Mouse (Mus musculus) G1E (cell line): ENCODE data around the gene Tifa. TPM values are rescaled to one million over a fixed set of nuclear protein-coding genes. Genes with fewer than 3 reads are reported as not detected.

Source experiments
- ATAC-seq: 2 replicates; pipeline ENCODE4 v1.8.0; 2016; ENCODE audit warnings: mild to moderate bottlenecking; ENCODE audit not compliant: insufficient number of reproducible peaks, poor library complexity, low FRiP score, severe bottlenecking; ENCODE audit errors: extremely low read depth
- DNase-seq: peaks from one replicate; pipeline ENCODE4 v3.0.0; 2012; ENCODE audit warnings: low spot score
- H3K27me3 ChIP-seq: 2 replicates; pipeline ENCODE4 v1.6.1; 2012; ENCODE audit warnings: mild to moderate bottlenecking, low read length, inconsistent platforms; ENCODE audit not compliant: insufficient read depth
- H3K36me3 ChIP-seq: replicated peaks from 2 replicates; pipeline ENCODE3; 2012; ENCODE audit warnings: mild to moderate bottlenecking, inconsistent platforms
- H3K4me1 ChIP-seq: 2 replicates; pipeline ENCODE4 v1.6.1; 2012; ENCODE audit warnings: low read depth, low read length, inconsistent platforms, mixed read lengths; ENCODE audit not compliant: insufficient read depth
- H3K4me3 ChIP-seq: 2 replicates; pipeline ENCODE4 v1.5.1; 2012; ENCODE audit warnings: low read depth, mild to moderate bottlenecking, inconsistent platforms, low read length, moderate library complexity, mixed read lengths
- H3K9me3 ChIP-seq: replicated peaks from 2 replicates; pipeline ENCODE4 v1.6.1; 2012; ENCODE audit warnings: inconsistent platforms
- CTCF ChIP-seq: IDR thresholded peaks from 2 replicates; pipeline ENCODE4 v1.5.1; 2012; ENCODE audit warnings: low read depth, low read length, inconsistent platforms, mixed read lengths
- GATA1 ChIP-seq: IDR thresholded peaks from 2 replicates; pipeline ENCODE4 v1.6.1; 2012; ENCODE audit warnings: borderline replicate concordance, low read length, inconsistent platforms, mixed read lengths
- GATA2 ChIP-seq: IDR thresholded peaks from 2 replicates; pipeline ENCODE4 v1.6.1; 2012; ENCODE audit warnings: low read depth, low read length, inconsistent platforms, borderline replicate concordance
- POLR2AphosphoS5 ChIP-seq: IDR thresholded peaks from 2 replicates; pipeline ENCODE4 v1.6.1; 2012; ENCODE audit warnings: low read depth, low read length, inconsistent platforms; ENCODE audit not compliant: insufficient replicate concordance
- TAL1 ChIP-seq: conservative IDR thresholded peaks from 2 replicates; pipeline ENCODE4 v1.6.1; 2012; ENCODE audit warnings: low read depth, low read length, inconsistent platforms, mixed read lengths
- polyA plus RNA-seq: library from polyadenylated mRNA; stranded (reverse); fragments of >175 nt; gene quantifications from 2 replicates; pipeline ENCODE4 v1.2.3, GENCODE M21; 2012
- total RNA-seq, 2 experiments: library from RNA; stranded (forward) in 1 of 2; stranded (reverse) in 1 of 2; fragments of 200-1000 nt in 1 of 2; fragments of >200 nt in 1 of 2; fragmentation: Nextera tagmentation in 1 of 2; gene quantifications; 2 replicates each; pipeline ENCODE4 v1.2.3; 2014 to 2017

Gene Tifa
- total and polyA plus RNA-seq, 3 experiments: 7.4 to 20.1 (median 11.5) TPM

- Histone ChIP-seq H3K9me3 (no peaks in the 10 kb centered on the region), H3K27me3 (peaks cover 13% of the 10 kb centered on the region), H3K36me3 (no peaks in the 10 kb centered on the region), H3K4me3 (peak overlapping the region; percentile 71; the same call in 1 of the 2 replicates), H3K4me1 (peaks cover 34% of the 10 kb centered on the region)
- ATAC-seq: peak; percentile 77
- TF ChIP-seq TAL1 (peak; percentile 44), GATA1 (no peak), CTCF (no peak), POLR2AphosphoS5 (no peak), GATA2 (no peak)
- DNase-seq: peak; percentile 30
Observed at GRCm38 (mm10) chr3:127791595-127792561, 2.3 kb downstream of the Tifa start.

- TF ChIP-seq GATA1: no peak
- TF ChIP-seq CTCF: no peak
- TF ChIP-seq TAL1: no peak
- TF ChIP-seq GATA2: no peak
- TF ChIP-seq POLR2AphosphoS5: no peak
- H3K36me3 ChIP-seq: peaks cover 5% of the 10 kb centered on the region
- ATAC-seq: no peak
- no peak overlapping the region; the same call in 1 of the 2 replicates for H3K4me3 ChIP-seq
- no peaks in the 10 kb centered on the region for H3K9me3 ChIP-seq
- peaks cover 12% of the 10 kb centered on the region for H3K27me3 ChIP-seq
- peaks cover 34% of the 10 kb centered on the region for H3K4me1 ChIP-seq
- DNase-seq: no peak
Observed at GRCm38 (mm10) chr3:127793022-127793421, 3.4 kb downstream of the Tifa start.

DNA sequence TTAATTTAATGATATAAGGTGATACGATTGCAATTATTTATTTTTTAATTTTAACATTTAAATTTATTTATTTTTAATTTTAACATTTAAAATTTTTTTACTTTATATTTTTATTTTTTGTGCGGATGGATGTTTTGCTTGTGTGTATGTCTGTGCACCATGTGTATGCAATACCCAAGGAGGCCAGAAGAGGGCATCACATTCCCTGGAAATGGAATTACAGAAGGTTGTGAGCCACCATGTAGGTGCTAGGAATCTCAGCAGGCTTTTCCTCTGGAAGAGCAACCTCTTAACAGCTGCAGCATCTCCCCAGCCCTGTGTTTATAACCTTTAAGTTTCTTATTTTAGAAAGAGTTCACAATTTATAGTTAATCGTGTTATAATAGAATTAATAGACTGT lies 6.2 kb downstream of the Tifa start:
- H3K9me3 ChIP-seq: no peaks in the 10 kb centered on the region
- no peak for TF ChIP-seq CTCF
- H3K4me1 ChIP-seq: peaks cover 19% of the 10 kb centered on the region
- ATAC-seq: no peak
- H3K27me3 ChIP-seq: no peaks in the 10 kb centered on the region
- peaks cover 5% of the 10 kb centered on the region for H3K36me3 ChIP-seq
- no peak for DNase-seq
- H3K4me3 ChIP-seq: no peak overlapping the region

- no peaks in the 10 kb centered on the region for H3K27me3 ChIP-seq
- H3K4me1 ChIP-seq: peaks cover 14% of the 10 kb centered on the region
- DNase-seq: no peak
- ATAC-seq: no peak
- no peak overlapping the region for H3K4me3 ChIP-seq
- H3K36me3 ChIP-seq: peaks cover 5% of the 10 kb centered on the region
- no peaks in the 10 kb centered on the region for H3K9me3 ChIP-seq
- TF ChIP-seq GATA1: no peak
- TF ChIP-seq TAL1: no peak
- no peak for TF ChIP-seq CTCF
Observed at GRCm38 (mm10) chr3:127796271-127796670, 6.7 kb downstream of the Tifa start.

DNA sequence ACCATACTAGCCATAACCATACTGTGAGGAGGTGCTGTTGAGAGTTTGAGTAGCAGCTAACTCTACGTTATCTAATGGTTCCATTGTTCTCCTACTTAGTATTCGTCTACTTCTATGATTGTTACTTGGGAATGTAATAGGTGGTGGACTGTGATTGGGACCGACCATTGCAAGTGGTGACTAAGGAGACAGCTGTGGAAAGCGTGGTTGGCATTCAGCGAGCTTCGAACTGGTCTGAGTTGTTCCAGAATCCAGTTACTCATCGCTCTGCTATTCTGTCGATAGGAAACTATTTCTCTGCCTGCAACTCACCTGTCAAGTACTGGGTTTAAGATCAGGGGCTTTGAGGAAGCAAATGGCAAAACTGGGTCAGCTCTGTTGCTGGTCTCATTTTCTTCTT lies 11.6 kb downstream of the Tifa start:
- no peak for DNase-seq
- Histone ChIP-seq H3K27me3 (no peaks in the 10 kb centered on the region), H3K36me3 (peaks cover 24% of the 10 kb centered on the region), H3K4me3 (no peak overlapping the region), H3K9me3 (no peaks in the 10 kb centered on the region), H3K4me1 (no peaks in the 10 kb centered on the region)
- no peak for TF ChIP-seq GATA1
- TF ChIP-seq POLR2AphosphoS5: no peak
- TF ChIP-seq CTCF: no peak
- no peak for TF ChIP-seq GATA2
- no peak for TF ChIP-seq TAL1
- no peak for ATAC-seq

- no peak for ATAC-seq
Observed at GRCm38 (mm10) chr3:127802814-127803213, 13.2 kb downstream of the Tifa start.

More at GRCm38 (mm10) chr3:127802814-127803213, 13.2 kb downstream of the Tifa start:
- no peaks in the 10 kb centered on the region for H3K4me1 ChIP-seq
- H3K36me3 ChIP-seq: peaks cover 32% of the 10 kb centered on the region
- no peak overlapping the region for H3K4me3 ChIP-seq
- H3K27me3 ChIP-seq: no peaks in the 10 kb centered on the region
- TF ChIP-seq TAL1 (no peak), POLR2AphosphoS5 (no peak), CTCF (no peak), GATA2 (no peak), GATA1 (no peak)
- H3K9me3 ChIP-seq: no peaks in the 10 kb centered on the region
- DNase-seq: no peak
